Mouse (Mus musculus): ENCODE results near the gene Flt4. TPM values are rescaled to one million over a fixed set of nuclear protein-coding genes. Genes with fewer than 3 reads are reported as not detected.

The Flt4 gene
- polyA plus RNA-seq, 1 experiment, result 0.02 TPM

- Histone ChIP-seq H3K36me3 (ENCODE audit: control insufficient read depth, insufficient read depth) (no peaks in the 10 kb centered on the region), H3K27me3 (ENCODE audit: control insufficient read depth, insufficient read depth, insufficient read length) (peaks cover 51% of the 10 kb centered on the region), H3K79me2 (ENCODE audit: control insufficient read depth, insufficient read depth) (no peaks in the 10 kb centered on the region), H3ac (ENCODE audit: control insufficient read depth, insufficient read length, low read depth) (no peak overlapping the region), H3K4me3 (ENCODE audit: insufficient read depth, poor library complexity, severe bottlenecking) (no peak overlapping the region), H3K79me3 (ENCODE audit: low read depth) (no peaks in the 10 kb centered on the region)
- no peak for TF ChIP-seq MAX (IDR thresholded peaks at IDR 0.05)
- no peak for TF ChIP-seq MYOG (IDR thresholded peaks at IDR 0.05; ENCODE audit: control insufficient read depth, extremely low read depth, insufficient read length)
- TF ChIP-seq CTCF (IDR thresholded peaks at IDR 0.05; ENCODE audit: control insufficient read depth, insufficient read depth, insufficient read length), result no peak
- no peak for TF ChIP-seq USF1 (IDR thresholded peaks at IDR 0.05; ENCODE audit: low read depth)
- no peak for TF ChIP-seq CEBPB (IDR thresholded peaks at IDR 0.05; ENCODE audit: low read depth)
- TF ChIP-seq FOSL1 (IDR thresholded peaks at IDR 0.05; ENCODE audit: insufficient read depth, low read length, poor library complexity, severe bottlenecking), result no peak
Observed at GRCm38 (mm10) chr11:49635671-49636070, 26.6 kb downstream of the Flt4 start.

DNA sequence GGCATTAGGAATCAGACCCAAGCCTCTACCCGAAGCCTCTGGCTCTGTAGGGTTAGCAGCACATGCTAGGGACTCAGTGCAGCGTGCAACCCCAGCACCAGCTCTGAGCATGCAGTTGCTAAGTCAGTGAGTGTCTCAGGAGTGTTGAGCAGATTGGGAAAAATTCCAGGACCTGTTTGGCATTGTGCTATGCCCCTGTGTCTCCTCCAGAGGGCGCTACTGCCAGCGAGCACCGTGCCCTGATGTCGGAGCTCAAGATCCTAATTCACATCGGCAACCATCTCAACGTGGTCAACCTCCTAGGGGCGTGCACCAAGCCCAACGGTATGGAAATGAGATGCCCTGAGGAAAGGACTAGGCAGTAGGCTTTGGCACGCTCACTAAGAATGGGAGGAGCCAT is 27.4 kb downstream of the Flt4 start:
- H3K27me3 ChIP-seq (ENCODE audit: control insufficient read depth, insufficient read depth, insufficient read length), result peaks cover 47% of the 10 kb centered on the region
- no peaks in the 10 kb centered on the region for H3K79me3 ChIP-seq (ENCODE audit: low read depth)
- no peak overlapping the region for H3K4me3 ChIP-seq (ENCODE audit: insufficient read depth, poor library complexity, severe bottlenecking)
- no peak for TF ChIP-seq CEBPB (IDR thresholded peaks at IDR 0.05; ENCODE audit: low read depth)
- TF ChIP-seq FOSL1 (IDR thresholded peaks at IDR 0.05; ENCODE audit: insufficient read depth, low read length, poor library complexity, severe bottlenecking), result no peak
- no peak for TF ChIP-seq MAX (IDR thresholded peaks at IDR 0.05)
- TF ChIP-seq USF1 (IDR thresholded peaks at IDR 0.05; ENCODE audit: low read depth), result no peak
- TF ChIP-seq MYOD1 (IDR thresholded peaks at IDR 0.05; ENCODE audit: control insufficient read depth, insufficient read length, low read depth), result no peak
- TF ChIP-seq MYOG (IDR thresholded peaks at IDR 0.05; ENCODE audit: control insufficient read depth, extremely low read depth, insufficient read length), result no peak
- no peaks in the 10 kb centered on the region for H3K36me3 ChIP-seq (ENCODE audit: control insufficient read depth, insufficient read depth)
- no peak overlapping the region for H3ac ChIP-seq (ENCODE audit: control insufficient read depth, insufficient read length, low read depth)
- no peaks in the 10 kb centered on the region for H3K79me2 ChIP-seq (ENCODE audit: control insufficient read depth, insufficient read depth)

GRCm38 (mm10) chr11:49645677-49646076 is 36.6 kb downstream of the Flt4 start:
- no peak overlapping the region for H3K4me3 ChIP-seq (ENCODE audit: insufficient read depth, poor library complexity, severe bottlenecking)
- no peaks in the 10 kb centered on the region for H3K79me2 ChIP-seq (ENCODE audit: control insufficient read depth, insufficient read depth)
- no peaks in the 10 kb centered on the region for H3K36me3 ChIP-seq (ENCODE audit: control insufficient read depth, insufficient read depth)
- no peak overlapping the region for H3ac ChIP-seq (ENCODE audit: control insufficient read depth, insufficient read length, low read depth)
- TF ChIP-seq MYOG (IDR thresholded peaks at IDR 0.05; ENCODE audit: control insufficient read depth, extremely low read depth, insufficient read length) (no peak), USF1 (IDR thresholded peaks at IDR 0.05; ENCODE audit: low read depth) (no peak), CTCF (IDR thresholded peaks at IDR 0.05; ENCODE audit: control insufficient read depth, insufficient read depth, insufficient read length) (no peak), MYOD1 (IDR thresholded peaks at IDR 0.05; ENCODE audit: control insufficient read depth, insufficient read length, low read depth) (no peak), FOSL1 (IDR thresholded peaks at IDR 0.05; ENCODE audit: insufficient read depth, low read length, poor library complexity, severe bottlenecking) (no peak), CEBPB (IDR thresholded peaks at IDR 0.05; ENCODE audit: low read depth) (no peak), MAX (IDR thresholded peaks at IDR 0.05) (no peak)
- H3K27me3 ChIP-seq (ENCODE audit: control insufficient read depth, insufficient read depth, insufficient read length), result peaks cover 23% of the 10 kb centered on the region
- H3K79me3 ChIP-seq (ENCODE audit: low read depth), result no peaks in the 10 kb centered on the region

DNA sequence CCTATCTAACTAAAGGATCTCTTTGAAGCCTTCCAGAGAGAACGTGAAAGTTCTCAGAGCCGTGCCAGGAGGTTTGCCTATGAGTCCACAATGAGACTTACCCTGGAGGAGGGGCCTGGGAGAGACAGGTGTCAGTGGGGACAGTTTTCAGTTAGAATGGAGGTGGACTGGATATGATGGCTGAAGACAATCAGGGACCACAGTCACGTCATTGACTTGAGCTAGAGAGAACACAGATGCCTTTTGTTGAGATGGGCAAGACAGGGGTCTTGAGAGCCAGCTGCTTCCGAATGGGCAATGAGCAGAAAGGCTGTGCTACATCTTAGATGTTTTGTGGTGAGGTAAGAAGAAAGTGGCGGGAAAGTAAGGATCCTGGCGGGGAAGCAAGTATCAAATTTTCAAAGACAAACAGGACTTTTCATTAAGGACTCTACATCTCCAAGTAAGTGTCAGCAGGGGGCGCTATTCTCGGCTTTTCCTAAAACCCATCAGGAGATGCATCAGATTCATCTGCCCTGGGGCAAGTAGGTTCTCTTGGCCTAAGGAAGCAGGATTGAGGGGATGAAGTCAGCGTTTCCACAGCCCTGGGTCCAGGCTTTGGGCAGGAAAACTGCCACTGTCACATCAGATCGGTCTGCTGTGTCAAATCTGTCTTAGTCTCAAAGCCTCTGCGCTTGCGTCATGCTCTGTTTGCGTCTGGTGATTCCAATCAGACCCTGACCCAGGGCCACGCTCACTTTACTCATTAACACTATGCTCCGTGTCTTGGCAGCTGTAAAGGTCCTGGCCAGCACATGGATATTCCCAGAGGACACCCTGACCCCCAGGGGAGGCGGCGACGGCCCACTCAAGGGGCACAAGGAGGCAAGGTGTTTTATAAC is 41.3 kb downstream of the Flt4 start:
- no peaks in the 10 kb centered on the region for H3K36me3 ChIP-seq (ENCODE audit: control insufficient read depth, insufficient read depth)
- no peaks in the 10 kb centered on the region for H3K79me2 ChIP-seq (ENCODE audit: control insufficient read depth, insufficient read depth)
- peaks cover 12% of the 10 kb centered on the region for H3K27me3 ChIP-seq (ENCODE audit: control insufficient read depth, insufficient read depth, insufficient read length)
- no peak overlapping the region for H3ac ChIP-seq (ENCODE audit: control insufficient read depth, insufficient read length, low read depth)
- no peaks in the 10 kb centered on the region for H3K79me3 ChIP-seq (ENCODE audit: low read depth)
- TF ChIP-seq CEBPB (IDR thresholded peaks at IDR 0.05; ENCODE audit: low read depth), result no peak
- TF ChIP-seq MAX (IDR thresholded peaks at IDR 0.05), result no peak
- TF ChIP-seq MYOG (IDR thresholded peaks at IDR 0.05; ENCODE audit: control insufficient read depth, extremely low read depth, insufficient read length), result no peak
- no peak for TF ChIP-seq USF1 (IDR thresholded peaks at IDR 0.05; ENCODE audit: low read depth)
- no peak for TF ChIP-seq FOSL1 (IDR thresholded peaks at IDR 0.05; ENCODE audit: insufficient read depth, low read length, poor library complexity, severe bottlenecking)
- TF ChIP-seq CTCF (IDR thresholded peaks at IDR 0.05; ENCODE audit: control insufficient read depth, insufficient read depth, insufficient read length), result no peak
- no peak for TF ChIP-seq MYOD1 (IDR thresholded peaks at IDR 0.05; ENCODE audit: control insufficient read depth, insufficient read length, low read depth)
- no peak overlapping the region for H3K4me3 ChIP-seq (ENCODE audit: insufficient read depth, poor library complexity, severe bottlenecking)

DNA sequence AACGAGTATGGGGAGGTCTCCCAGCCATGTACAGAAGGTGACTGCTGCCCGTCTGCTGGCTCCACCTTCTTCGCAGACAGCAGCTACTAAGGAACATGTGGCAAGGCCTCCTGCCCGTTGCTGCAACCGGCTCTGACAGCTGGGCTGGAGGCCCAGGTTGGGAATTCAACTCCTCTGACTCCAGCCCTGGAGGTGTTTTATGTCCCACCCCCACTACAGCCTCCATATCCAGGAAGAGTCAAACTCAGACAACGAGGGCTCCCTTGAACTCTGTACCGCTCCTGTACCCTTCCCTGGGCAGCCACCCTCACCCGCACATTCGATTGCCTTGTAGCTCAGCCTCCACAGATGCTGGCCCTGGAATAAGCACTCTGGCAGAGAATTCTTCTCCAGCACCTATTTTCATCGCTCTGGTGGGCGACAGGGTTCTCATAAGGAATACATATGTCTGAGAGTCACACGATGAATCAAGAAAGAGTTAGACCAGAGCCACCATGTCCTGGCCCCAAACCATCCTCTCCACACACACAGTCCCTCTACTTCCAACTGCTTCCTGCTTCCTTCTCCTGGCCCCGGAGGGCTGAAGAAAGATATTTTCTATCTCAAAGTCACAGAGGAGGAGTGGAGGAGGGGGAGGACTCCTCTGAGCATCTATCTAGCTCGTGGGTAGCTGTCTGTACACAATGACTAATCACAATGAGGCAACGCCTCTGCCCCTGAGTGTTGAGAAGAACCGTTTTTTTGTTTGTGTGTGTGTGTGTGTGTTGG is 42.1 kb downstream of the Flt4 start:
- Histone ChIP-seq H3K36me3 (ENCODE audit: control insufficient read depth, insufficient read depth) (no peaks in the 10 kb centered on the region), H3K27me3 (ENCODE audit: control insufficient read depth, insufficient read depth, insufficient read length) (peaks cover 9% of the 10 kb centered on the region), H3K79me2 (ENCODE audit: control insufficient read depth, insufficient read depth) (no peaks in the 10 kb centered on the region), H3K4me3 (ENCODE audit: insufficient read depth, poor library complexity, severe bottlenecking) (no peak overlapping the region), H3K79me3 (ENCODE audit: low read depth) (no peaks in the 10 kb centered on the region), H3ac (ENCODE audit: control insufficient read depth, insufficient read length, low read depth) (no peak overlapping the region)
- TF ChIP-seq MYOD1 (IDR thresholded peaks at IDR 0.05; ENCODE audit: control insufficient read depth, insufficient read length, low read depth), result no peak
- no peak for TF ChIP-seq MAX (IDR thresholded peaks at IDR 0.05)
- no peak for TF ChIP-seq USF1 (IDR thresholded peaks at IDR 0.05; ENCODE audit: low read depth)
- no peak for TF ChIP-seq FOSL1 (IDR thresholded peaks at IDR 0.05; ENCODE audit: insufficient read depth, low read length, poor library complexity, severe bottlenecking)
- TF ChIP-seq CEBPB (IDR thresholded peaks at IDR 0.05; ENCODE audit: low read depth), result no peak
- no peak for TF ChIP-seq CTCF (IDR thresholded peaks at IDR 0.05; ENCODE audit: control insufficient read depth, insufficient read depth, insufficient read length)
- no peak for TF ChIP-seq MYOG (IDR thresholded peaks at IDR 0.05; ENCODE audit: control insufficient read depth, extremely low read depth, insufficient read length)

Measured in C2C12 (cell line).